Mouse (Mus musculus) CH12.LX (cell line): ENCODE results near the gene Ccdc36. TPM values are rescaled to one million over a fixed set of nuclear protein-coding genes. Genes with fewer than 3 reads are reported as not detected.

Experiments used
- DNase-seq: peaks from one replicate; pipeline ENCODE4 v3.0.0-alpha.2; 2013; ENCODE audit errors: extremely low read depth
- H3K27ac ChIP-seq: 2 replicates; pipeline ENCODE4 v1.5.1; 2012; ENCODE audit warnings: low read depth, mild to moderate bottlenecking, control low read depth, moderate library complexity; ENCODE audit not compliant: insufficient read depth
- H3K27me3 ChIP-seq: replicated peaks from 2 replicates; pipeline ENCODE3; 2012; ENCODE audit warnings: inconsistent platforms
- H3K36me3 ChIP-seq, 2 experiments: replicated peaks in 1 of 2; 2 replicates each; pipeline versions ENCODE3 to v1.6.1; 2012; ENCODE audit warnings: inconsistent platforms in 1 of 2, low read length in 1 of 2, mild to moderate bottlenecking in 1 of 2, mixed read lengths in 1 of 2, moderate library complexity in 1 of 2; ENCODE audit not compliant: control insufficient read depth in 1 of 2, insufficient read depth in 1 of 2
- H3K4me1 ChIP-seq, 2 experiments: 2 replicates each; pipeline ENCODE4 v1.6.1; 2012; ENCODE audit warnings: inconsistent platforms in 1 of 2, moderate library complexity in 1 of 2; ENCODE audit not compliant: insufficient read depth in 2 of 2, control insufficient read depth in 1 of 2
- H3K4me2 ChIP-seq: 2 replicates; pipeline ENCODE4 v1.6.1; 2012; ENCODE audit warnings: low read depth, mild to moderate bottlenecking, control low read depth; ENCODE audit not compliant: poor library complexity, insufficient read depth, severe bottlenecking
- H3K4me3 ChIP-seq, 3 experiments: fragments of 150-350 bp in 1 of 3; sonication (generic) in 1 of 3; replicated peaks in 1 of 3; 2 replicates each; pipeline versions ENCODE3 to v1.5.1; 2011 to 2012; ENCODE audit warnings: low read depth in 2 of 3, low read length in 2 of 3, mild to moderate bottlenecking in 2 of 3, moderate library complexity in 2 of 3, control low read depth in 1 of 3, improper control_type of control experiment in 1 of 3, inconsistent platforms in 1 of 3, mixed read lengths in 1 of 3; ENCODE audit not compliant: poor library complexity in 1 of 3
- H3K79me2 ChIP-seq: replicated peaks from 2 replicates; pipeline ENCODE4 v1.6.1; 2012; ENCODE audit warnings: mild to moderate bottlenecking, moderate library complexity; ENCODE audit not compliant: control insufficient read depth, poor library complexity, insufficient read depth, severe bottlenecking; ENCODE audit errors: extremely low read depth
- H3K9ac ChIP-seq: 2 replicates; pipeline ENCODE4 v1.6.1; 2012; ENCODE audit warnings: low read depth, mild to moderate bottlenecking, control low read depth, moderate library complexity; ENCODE audit not compliant: insufficient read depth
- H3K9me3 ChIP-seq: replicated peaks from 2 replicates; pipeline ENCODE3; 2012; ENCODE audit warnings: low read length, inconsistent platforms, mixed read lengths
- BHLHE40 ChIP-seq: IDR thresholded peaks from 2 replicates; pipeline ENCODE4 v1.6.1; 2011; ENCODE audit warnings: mild to moderate bottlenecking, low read depth, low read length, improper control_type of control experiment
- CHD1 ChIP-seq: IDR thresholded peaks from 2 replicates; pipeline ENCODE4 v1.6.1; 2012; ENCODE audit warnings: low read depth, low read length, improper control_type of control experiment, inconsistent platforms
- CHD2 ChIP-seq: IDR thresholded peaks from 2 replicates; pipeline ENCODE4 v1.6.1; 2011; ENCODE audit warnings: low read length, improper control_type of control experiment
- CTCF ChIP-seq, 2 experiments: IDR thresholded peaks in 1 of 2; conservative IDR thresholded peaks in 1 of 2; 2 replicates each; pipeline ENCODE4 v1.5.1; 2011 to 2012; ENCODE audit warnings: low read depth in 2 of 2, low read length in 2 of 2, improper control_type of control experiment in 1 of 2, inconsistent platforms in 1 of 2, mild to moderate bottlenecking in 1 of 2, moderate library complexity in 1 of 2
- E2F4 ChIP-seq: IDR thresholded peaks from 2 replicates; pipeline ENCODE4 v1.6.1; 2011; ENCODE audit warnings: low read depth, low read length, improper control_type of control experiment; ENCODE audit not compliant: insufficient replicate concordance
- ELF1 ChIP-seq: IDR thresholded peaks from 2 replicates; pipeline ENCODE4 v1.6.1; 2014; ENCODE audit warnings: low read depth, mild to moderate bottlenecking, inconsistent platforms, low read length, improper control_type of control experiment
- GABPA ChIP-seq: IDR thresholded peaks from 2 replicates; pipeline ENCODE4 v1.6.1; 2012; ENCODE audit warnings: low read depth, low read length, improper control_type of control experiment, inconsistent platforms; ENCODE audit not compliant: insufficient replicate concordance
- IRF4 ChIP-seq: IDR thresholded peaks from 2 replicates; pipeline ENCODE4 v1.6.1; 2014; ENCODE audit warnings: low read depth, mild to moderate bottlenecking, inconsistent platforms, low read length, improper control_type of control experiment
- JUND ChIP-seq: conservative IDR thresholded peaks from 2 replicates; pipeline ENCODE4 v1.6.1; 2011; ENCODE audit warnings: low read depth, low read length, improper control_type of control experiment
- MAFK ChIP-seq: IDR thresholded peaks from 2 replicates; pipeline ENCODE4 v1.6.1; 2011; ENCODE audit warnings: low read length, improper control_type of control experiment; ENCODE audit not compliant: insufficient replicate concordance
- MEF2A ChIP-seq: IDR thresholded peaks from 2 replicates; pipeline ENCODE4 v1.6.1; 2014; ENCODE audit warnings: low read depth, mild to moderate bottlenecking, inconsistent platforms, low read length, improper control_type of control experiment, borderline replicate concordance
- NELFE ChIP-seq: IDR thresholded peaks from 2 replicates; pipeline ENCODE4 v1.6.1; 2011; ENCODE audit warnings: low read depth, low read length, improper control_type of control experiment
- PAX5 ChIP-seq: IDR thresholded peaks from 2 replicates; pipeline ENCODE4 v1.6.1; 2012; ENCODE audit warnings: low read length, inconsistent platforms, mixed read lengths
- POLR2A ChIP-seq: IDR thresholded peaks from 2 replicates; pipeline ENCODE4 v1.6.1; 2011; ENCODE audit warnings: low read depth, mild to moderate bottlenecking, improper control_type of control experiment, low read length
- POLR2AphosphoS2 ChIP-seq: IDR thresholded peaks from 2 replicates; pipeline ENCODE4 v1.6.1; 2011; ENCODE audit warnings: low read depth, low read length, improper control_type of control experiment
- TCF12 ChIP-seq: IDR thresholded peaks from 2 replicates; pipeline ENCODE4 v1.6.1; 2014; ENCODE audit warnings: low read depth, mild to moderate bottlenecking, inconsistent platforms, low read length, improper control_type of control experiment
- USF1 ChIP-seq: IDR thresholded peaks from 2 replicates; pipeline ENCODE4 v1.6.1; 2014; ENCODE audit warnings: low read depth, mild to moderate bottlenecking, inconsistent platforms, low read length, improper control_type of control experiment
- ZC3H11A ChIP-seq: IDR thresholded peaks from 2 replicates; pipeline ENCODE4 v1.6.1; 2012; ENCODE audit warnings: low read depth, mild to moderate bottlenecking, inconsistent platforms, low read length, improper control_type of control experiment
- dilution Hi-C: fragments of 300-500 bp; cut with MboI; formaldehyde crosslinking; loops from 2 replicates; pipeline ENCODE4 v1.14.3; 2020; ENCODE audit warnings: low sequenced_read_pairs; ENCODE audit not compliant: extremely low pct_unique_long_range_greater_than_20kb, extremely low pct_ligation_motif_present
- in situ Hi-C: fragments of 300-500 bp; cut with MboI; formaldehyde crosslinking; loops from 3 replicates; pipeline ENCODE4 v1.14.3; 2019; ENCODE audit warnings: low sequenced_read_pairs, low pct_ligation_motif_present, low pct_unique_long_range_greater_than_20kb, mixed read lengths
- polyA plus RNA-seq: library from polyadenylated mRNA; unstranded; fragments of >175 nt; gene quantifications from 2 replicates; pipeline ENCODE4 v1.2.1, GENCODE M21; 2012; ENCODE audit warnings: low read depth; ENCODE audit not compliant: insufficient read length
- total RNA-seq, 2 experiments: library from RNA; depleted of rRNA; stranded (reverse); fragments of 300-350 nt in 1 of 2; fragments of >200 nt in 1 of 2; gene quantifications; 2 replicates each; pipeline ENCODE4 v1.2.3; 2012 to 2014

Gene Ccdc36
- total RNA-seq (2012; rRNA removed) (0.04 TPM in 2 replicates), total RNA-seq (2014; rRNA removed) (0.13 and 0.20 TPM in 2 replicates), polyA plus RNA-seq (0.13 TPM in 1 of 2 replicates, not detected in the other)

- no peak within 1 kb of the TSS for H3K4me3 ChIP-seq
- TF ChIP-seq CTCF (conservative IDR thresholded peaks at IDR 0.05 in 1 of 2, IDR thresholded peaks at IDR 0.05 in 1 of 2; ENCODE audit: low read depth in 2 of 2, low read length in 2 of 2) = no peak
- no peak for TF ChIP-seq CHD2
- no peak for TF ChIP-seq JUND
- in situ Hi-C loops = no loop called here
- no peaks in the 10 kb centered on the region for H3K4me1 ChIP-seq
- 0 out of 2 replicates have a peak, but pooled peaks cover 2% of the 10 kb centered on the region for H3K79me2 ChIP-seq
- dilution Hi-C loops = no loop called here
- H3K9me3 ChIP-seq = no peaks in the 10 kb centered on the region
- no peaks in the 10 kb centered on the region for H3K27me3 ChIP-seq
- no peak for DNase-seq
- H3K4me2 ChIP-seq = no peak within 1 kb of the TSS
- H3K9ac ChIP-seq = no peak within 1 kb of the TSS
- no peaks in the 10 kb centered on the region for H3K36me3 ChIP-seq
- H3K27ac ChIP-seq = no peak within 1 kb of the TSS
Measured at GRCm38 (mm10) chr9:108428384-108428783, at the start of gene Ccdc36. Gene Ccdc36, minus strand, starts transcription at chr9:108428484.

GRCm38 (mm10) chr9:108474528-108474927, 46.2 kb upstream of the Ccdc36 start:
- H3K9me3 ChIP-seq = no peaks in the 10 kb centered on the region
- H3K79me2 ChIP-seq = no peaks in the 10 kb centered on the region
- no peak for DNase-seq
- H3K27ac ChIP-seq = no peak overlapping the region
- no peaks in the 10 kb centered on the region for H3K4me1 ChIP-seq
- no peaks in the 10 kb centered on the region for H3K36me3 ChIP-seq
- no peak overlapping the region for H3K4me3 ChIP-seq
- in situ Hi-C loops (no loop called here), dilution Hi-C loops (no loop called here)
- no peak for TF ChIP-seq CHD1
- no peak for TF ChIP-seq POLR2AphosphoS2
- TF ChIP-seq IRF4 = no peak
- TF ChIP-seq BHLHE40 = no peak
- no peak for TF ChIP-seq E2F4
- no peak for TF ChIP-seq NELFE
- TF ChIP-seq GABPA = no peak
- TF ChIP-seq ZC3H11A = no peak
- H3K4me2 ChIP-seq = no peak overlapping the region
- H3K9ac ChIP-seq = no peak overlapping the region
- H3K27me3 ChIP-seq = no peaks in the 10 kb centered on the region

GRCm38 (mm10) chr9:108469845-108470244, 41.6 kb upstream of the Ccdc36 start:
- H3K4me1 ChIP-seq = no peaks in the 10 kb centered on the region
- no peak overlapping the region for H3K4me2 ChIP-seq
- H3K27me3 ChIP-seq = no peaks in the 10 kb centered on the region
- H3K36me3 ChIP-seq = peaks cover 4 to 17% of the 10 kb centered on the region in 2 experiments
- H3K9me3 ChIP-seq = no peaks in the 10 kb centered on the region
- no peak for DNase-seq
- dilution Hi-C loops (no loop called here), in situ Hi-C loops (no loop called here)
- H3K27ac ChIP-seq = no peak overlapping the region
- TF ChIP-seq ELF1 (no peak), NELFE (no peak), JUND (no peak), POLR2A (no peak), PAX5 (no peak), MEF2A (no peak), MAFK (no peak), TCF12 (no peak), CTCF (conservative IDR thresholded peaks at IDR 0.05 in 1 of 2, IDR thresholded peaks at IDR 0.05 in 1 of 2; ENCODE audit: low read depth in 2 of 2, low read length in 2 of 2) (no peak), POLR2AphosphoS2 (no peak), USF1 (no peak), CHD2 (no peak)
- TF ChIP-seq, all 38 proteins: peak for 0
- Histone ChIP-seq H3K9ac (no peak overlapping the region), H3K79me2 (no peaks in the 10 kb centered on the region), H3K4me3 (no peak overlapping the region)
